Mouse (Mus musculus) cerebellum, postnatal 14 days (tissue): ENCODE measurements at regions not wholly inside any gene's neighbourhood (a gene's known extent, or its start where the extent isn't known, plus 50 kb on each side); places are given as distances from the start of the nearest gene placed in this dataset.

ENCODE experiments used
- DNase-seq, 2 experiments: peaks; one replicate each; pipeline ENCODE4 v3.0.0; 2021; ENCODE audit warnings: mixed read lengths in 2 of 2

DNA sequence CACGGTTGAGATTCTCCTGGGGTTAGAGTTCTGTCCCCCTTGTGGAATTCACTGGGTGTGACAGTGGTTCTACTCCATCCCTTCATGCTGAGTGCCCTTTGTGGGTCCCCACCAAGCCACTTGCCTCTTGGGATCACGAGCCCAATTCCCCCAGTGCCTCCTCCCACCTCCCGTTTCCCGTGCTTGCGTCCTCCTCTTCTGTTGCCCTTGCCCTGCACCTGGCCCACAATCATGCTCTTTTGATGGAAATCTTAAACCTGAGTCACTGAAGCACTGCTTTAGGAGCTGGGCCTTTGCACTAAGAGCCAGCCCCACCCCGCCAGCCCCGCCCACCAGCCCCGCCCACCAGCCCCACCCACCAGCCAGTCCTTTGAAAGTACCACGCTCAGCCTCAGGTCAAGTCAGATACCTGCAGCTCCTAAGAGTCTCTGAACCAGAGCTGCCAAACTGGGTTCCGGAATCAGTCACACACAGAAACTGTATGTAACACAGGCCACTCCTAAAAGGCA, 79.8 kb upstream of the Sertad2 start:
- no peak for DNase-seq

DNA sequence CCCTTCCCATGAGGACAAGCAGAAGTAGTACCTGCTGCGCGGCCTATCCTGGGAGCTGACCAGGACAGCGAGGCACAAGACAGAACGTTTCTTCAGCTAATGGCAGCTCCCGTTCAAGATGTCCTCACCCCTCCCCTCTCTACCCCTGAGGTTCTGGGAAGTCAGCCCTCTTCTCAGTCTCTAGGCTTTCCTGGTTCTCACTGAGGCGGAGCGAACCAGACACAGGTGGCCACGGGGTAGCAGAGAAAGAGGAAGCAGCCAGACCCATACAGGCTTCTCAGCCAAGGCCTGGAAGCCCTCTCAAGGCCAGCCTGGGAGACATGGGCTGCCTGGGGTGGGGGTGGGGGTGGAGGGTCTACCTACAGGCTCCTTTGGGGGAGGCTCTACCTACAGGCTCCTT, 78.5 kb upstream of the Sertad2 start:
- DNase-seq, result no peak

DNA sequence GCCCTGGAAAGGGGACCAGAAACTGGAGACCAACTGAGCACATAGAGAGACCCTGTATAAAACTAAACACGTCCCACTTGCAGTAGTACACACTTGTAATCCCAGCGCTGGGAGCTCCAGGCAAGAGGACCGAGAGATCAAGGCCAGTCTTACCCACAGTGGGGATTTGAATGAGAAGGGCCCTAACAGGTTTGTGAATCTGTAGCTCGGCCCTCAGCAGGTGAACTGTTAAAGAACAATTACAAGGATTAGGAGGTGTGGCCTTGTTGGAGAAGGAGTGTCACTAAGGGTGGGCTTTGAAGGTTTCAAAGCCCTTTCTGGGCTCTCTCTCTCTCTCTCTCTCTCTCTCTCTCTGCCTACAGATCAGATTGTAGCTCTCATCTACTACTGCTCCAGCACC, 76.5 kb upstream of the Sertad2 start:
- no peak for DNase-seq

DNA sequence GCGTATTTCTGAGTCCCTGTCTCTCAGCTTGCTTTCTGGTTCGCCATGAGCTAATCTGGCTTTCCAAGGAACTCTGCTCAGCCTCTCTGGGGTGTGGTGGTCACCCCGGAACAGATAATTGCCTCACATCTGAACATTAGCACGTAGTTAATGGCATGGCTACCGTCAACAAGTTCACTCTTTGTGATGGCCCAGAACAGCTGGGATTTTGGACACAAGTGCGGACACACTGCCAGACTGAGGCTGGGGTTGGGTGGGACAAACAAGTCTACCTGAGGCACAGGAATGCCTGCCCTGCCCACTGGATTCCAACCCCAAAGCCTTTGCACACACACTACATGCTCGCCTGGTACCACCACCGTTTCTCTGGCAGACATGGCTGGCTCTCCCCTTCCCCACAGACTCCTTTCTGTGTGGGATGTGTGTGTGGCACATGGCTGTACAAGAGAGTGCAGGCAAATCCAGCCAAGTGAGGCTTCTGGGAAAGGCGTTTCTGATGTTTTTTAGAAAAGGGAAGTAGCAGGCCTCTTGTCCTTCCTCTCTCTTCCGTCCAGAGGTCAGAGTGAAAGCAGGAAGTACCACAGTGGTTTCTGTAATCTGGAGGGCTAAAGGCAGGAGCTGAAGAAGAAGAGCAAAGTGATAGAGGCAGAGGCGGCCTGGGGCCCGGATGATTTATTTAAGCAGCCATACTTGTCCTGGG, 74.6 kb upstream of the Sertad2 start:
- no peak for DNase-seq

DNA sequence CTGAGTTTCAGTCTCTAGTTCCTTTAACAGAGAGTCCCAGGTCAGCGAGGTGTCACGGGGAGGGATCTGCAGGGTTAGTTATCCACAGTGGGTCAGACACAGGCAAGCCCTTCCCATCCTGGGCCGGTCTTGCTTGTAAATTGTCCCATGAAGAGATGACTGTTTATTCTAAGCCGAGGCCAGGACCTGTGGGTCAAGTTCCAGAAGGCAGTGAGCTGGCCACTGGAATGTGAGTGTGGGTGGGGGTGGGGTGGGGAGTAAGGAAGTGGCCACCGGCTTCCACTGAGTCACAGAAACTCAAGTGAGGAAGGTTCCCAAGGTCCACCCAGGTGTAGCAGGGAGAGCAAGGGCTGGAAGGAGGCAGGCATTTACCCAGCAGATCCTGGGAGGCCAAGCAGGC, 73.7 kb upstream of the Sertad2 start:
- no peak for DNase-seq

DNA sequence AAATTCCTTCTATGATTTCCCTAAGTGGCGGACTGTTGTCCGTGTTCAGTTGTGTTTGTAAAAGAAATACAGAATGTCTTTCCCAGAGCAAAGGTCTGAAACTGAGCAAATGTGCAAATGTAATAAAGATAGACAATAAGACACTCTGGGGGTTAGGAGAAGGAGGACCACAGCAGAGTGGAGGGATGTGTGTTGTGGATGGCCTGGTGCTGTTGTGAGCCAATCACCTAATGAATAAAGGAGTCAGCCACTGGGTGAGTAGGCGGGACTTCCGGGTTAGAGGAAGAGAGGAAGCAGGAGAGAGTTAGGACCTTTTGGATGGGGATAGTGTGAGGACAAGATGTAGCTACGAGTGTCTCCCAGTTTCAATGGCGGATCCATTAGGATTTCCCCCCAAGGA, 72.7 kb upstream of the Sertad2 start:
- no peak for DNase-seq

DNA sequence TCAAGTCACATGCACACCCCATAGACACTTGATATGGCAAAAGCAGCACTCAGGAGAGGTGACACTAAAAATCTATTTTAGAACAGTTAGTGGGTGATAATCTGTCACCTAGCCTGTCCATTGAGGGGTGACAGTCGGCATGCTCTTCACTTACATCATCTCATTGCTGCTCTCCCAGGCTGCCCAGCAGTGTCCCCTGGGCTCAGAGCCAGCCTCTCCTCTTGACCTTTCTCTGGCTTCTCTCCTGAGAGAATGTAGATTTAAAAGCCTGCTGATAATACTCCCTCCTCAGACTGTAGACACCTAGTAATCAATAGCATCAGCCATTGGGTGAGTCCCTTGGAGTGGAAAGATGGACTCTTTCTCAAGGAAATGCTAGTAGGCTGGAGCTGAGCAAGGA, 70.7 kb upstream of the Sertad2 start:
- no peak for DNase-seq

DNA sequence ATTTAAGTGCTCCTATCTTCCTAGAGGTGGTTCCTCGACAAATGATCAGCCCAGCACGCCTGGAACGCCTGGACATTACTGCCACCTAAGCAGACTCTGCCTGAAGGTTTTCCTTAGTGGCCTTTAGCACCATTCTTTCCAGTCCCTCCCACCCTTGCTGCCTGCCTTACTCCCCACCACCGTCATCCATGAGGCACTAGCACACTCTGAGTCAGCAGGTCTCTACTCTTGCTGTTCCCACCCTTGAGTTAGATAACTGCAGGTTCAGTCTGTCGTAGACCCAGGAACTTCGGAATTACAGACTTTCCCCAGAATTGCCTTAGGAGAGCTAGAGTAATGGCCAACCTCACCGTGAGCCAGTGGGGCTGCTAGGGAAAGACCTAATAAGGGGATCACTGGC, 67.4 kb upstream of the Sertad2 start:
- DNase-seq, result no peak

DNA sequence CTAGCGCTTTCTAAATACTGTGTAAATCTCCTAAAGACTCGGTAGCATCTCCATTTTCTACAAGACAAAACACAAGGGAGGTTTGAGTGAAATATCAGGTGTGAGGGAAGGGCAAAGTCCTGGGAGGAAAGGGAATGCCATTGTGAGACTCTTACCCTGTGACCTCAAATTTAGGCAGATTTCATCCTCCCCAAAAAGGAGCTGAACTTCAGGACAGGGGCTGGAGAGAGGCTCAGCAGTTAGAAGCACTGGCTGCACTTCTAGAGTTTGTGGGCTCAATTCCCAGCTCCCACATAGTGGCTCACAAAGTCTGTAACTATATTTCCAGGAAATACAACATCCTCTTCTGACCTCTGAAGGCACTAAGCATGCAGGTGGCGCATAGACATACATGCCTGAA, 66.6 kb upstream of the Sertad2 start:
- no peak for DNase-seq

DNA sequence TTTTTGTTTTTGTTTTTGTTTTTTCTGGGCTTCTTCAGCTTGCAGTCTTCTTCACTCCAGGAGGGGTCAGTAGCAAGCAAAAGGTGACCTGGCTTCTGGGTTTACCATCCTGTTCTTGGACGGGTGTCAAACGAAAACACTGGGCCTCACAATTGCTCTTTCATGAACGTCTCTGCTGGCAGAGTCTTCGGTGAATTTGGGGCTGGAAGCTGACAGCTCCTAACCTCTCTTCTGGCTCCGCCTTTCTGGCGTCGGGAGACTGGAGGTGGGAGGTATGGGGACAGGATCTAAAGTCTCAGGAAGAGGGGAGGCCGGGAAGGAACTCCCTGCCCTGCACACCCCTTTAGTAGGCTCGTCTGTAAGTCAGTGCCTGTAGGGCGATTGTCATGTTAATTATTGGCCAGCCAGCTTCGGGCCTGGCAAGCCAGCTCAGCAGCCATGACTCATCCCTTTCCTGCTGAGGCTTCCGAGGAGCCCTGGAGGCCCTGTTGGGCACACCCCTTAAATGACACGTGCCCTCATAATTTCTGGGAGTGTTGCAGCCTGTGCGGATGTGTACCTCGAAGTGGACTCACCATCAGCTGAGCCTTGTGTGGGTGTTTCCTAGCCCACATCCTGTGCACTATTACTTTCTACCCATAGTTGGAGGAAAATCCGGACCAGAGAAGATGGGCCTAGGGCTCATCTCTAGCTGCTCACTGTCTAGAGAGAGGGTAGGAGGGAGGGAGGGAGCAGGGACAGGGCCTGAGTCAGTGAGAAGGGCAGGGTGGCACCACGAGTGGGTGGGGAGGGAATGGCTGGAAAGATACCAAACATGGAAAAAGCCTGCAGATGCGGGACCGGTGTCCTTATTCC, 65.6 kb upstream of the Sertad2 start:
- DNase-seq, result peak; percentile 56 to 65

DNA sequence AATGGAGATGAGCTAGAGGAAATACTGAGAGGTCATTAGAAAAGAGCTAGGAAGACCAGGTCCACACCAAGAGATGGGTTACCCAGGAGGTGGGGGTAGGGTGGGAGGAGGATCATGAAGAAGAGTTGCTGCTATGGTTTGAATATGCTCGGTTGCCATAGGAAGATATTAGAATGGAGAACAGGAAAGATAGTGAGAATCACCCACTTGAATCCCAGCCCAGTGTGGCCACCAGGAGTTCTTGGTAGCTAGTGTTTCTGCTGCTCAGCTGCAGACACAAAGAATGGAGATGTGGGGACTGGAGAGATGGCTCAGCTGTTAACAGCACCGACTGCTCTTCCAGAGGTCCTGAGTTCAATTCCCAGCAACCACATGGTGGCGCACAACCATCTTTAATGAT, 62.4 kb upstream of the Sertad2 start:
- no peak for DNase-seq

DNA sequence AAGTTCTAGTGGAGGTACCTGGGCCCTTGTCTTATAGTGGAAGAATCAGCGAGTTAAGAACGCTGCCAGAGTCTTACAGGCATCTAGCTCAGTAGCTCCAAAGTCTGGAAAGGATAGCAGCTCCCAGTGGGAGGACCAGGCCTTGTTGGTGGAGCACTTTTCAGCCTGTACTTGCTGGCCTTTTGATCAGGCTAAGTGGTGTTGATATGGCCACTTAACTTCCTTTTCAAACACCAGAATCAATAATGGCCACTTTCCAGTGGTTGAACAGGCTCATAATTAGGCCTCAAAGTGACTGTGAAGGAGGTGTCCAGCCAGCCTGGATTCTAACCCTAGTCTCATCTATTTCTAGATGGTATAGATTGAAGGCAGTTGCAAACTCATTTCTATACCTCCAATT, 57.7 kb upstream of the Sertad2 start:
- no peak for DNase-seq
